Mouse (Mus musculus) adrenal gland, postnatal 25 days (tissue): Measurements from ENCODE around the gene Csdc2. TPM values are rescaled to one million over a fixed set of nuclear protein-coding genes. Genes with fewer than 3 reads are reported as not detected.

ENCODE experiments used
- DNase-seq: peaks from one replicate; pipeline ENCODE4 v3.0.0; 2021; ENCODE audit warnings: mixed read lengths
- total RNA-seq: library from RNA; stranded (reverse); gene quantifications from 2 replicates; pipeline ENCODE4 v1.2.3, GENCODE M21; 2021

Gene Csdc2
- total RNA-seq, 1 experiment from 2014 or later: 20.0 TPM

- no peak for DNase-seq
Measured at GRCm38 (mm10) chr15:81993992-81994391, 57.4 kb downstream of the Csdc2 start.

Other genes with a start within 250 kb of the Csdc2 start
- 2.7 and 3.1 TPM in 2 replicates for gene Chadl, start 239.5 kb upstream of the Csdc2 start, total RNA-seq
- 70.0 and 84.2 TPM in 2 replicates for gene Zc3h7b, start 191.7 kb upstream of the Csdc2 start, total RNA-seq
- 60.3 and 73.7 TPM in 2 replicates for gene Rangap1, start 191.2 kb upstream of the Csdc2 start, total RNA-seq
- 111 and 146 TPM in 2 replicates for gene Tef, start 134.3 kb upstream of the Csdc2 start, total RNA-seq
- gene Tob2, start 78.0 kb upstream of the Csdc2 start, total RNA-seq: 72.3 and 86.1 TPM in 2 replicates
- 53.8 and 58.7 TPM in 2 replicates for gene Phf5a, start 64.8 kb upstream of the Csdc2 start, total RNA-seq
- gene Aco2, start 64.5 kb upstream of the Csdc2 start, total RNA-seq: 641 and 903 TPM in 2 replicates
- 21.4 and 28.9 TPM in 2 replicates for gene Polr3h, start 10.5 kb upstream of the Csdc2 start, total RNA-seq
- gene Pmm1, start 24.2 kb downstream of the Csdc2 start, total RNA-seq: 70.2 and 103 TPM in 2 replicates
- gene 1700029P11Rik, start 43.8 kb downstream of the Csdc2 start, total RNA-seq: not detected in 2 replicates
- gene Xrcc6, start 51.1 kb downstream of the Csdc2 start, total RNA-seq: 81.4 and 102 TPM in 2 replicates
- 80.3 and 81.7 TPM in 2 replicates for gene Desi1, start 97.1 kb downstream of the Csdc2 start, total RNA-seq
- gene Snu13, start 110.8 kb downstream of the Csdc2 start, total RNA-seq: 83.1 and 99.8 TPM in 2 replicates
- not detected in 2 replicates for gene 4930407I10Rik, start 122.4 kb downstream of the Csdc2 start, total RNA-seq
- gene Mei1, start 133.2 kb downstream of the Csdc2 start, total RNA-seq: 2.8 and 4.3 TPM in 2 replicates
- 11.2 and 11.3 TPM in 2 replicates for gene Ccdc134, start 191.2 kb downstream of the Csdc2 start, total RNA-seq
- 85.2 and 95.5 TPM in 2 replicates for gene Srebf2, start 210.4 kb downstream of the Csdc2 start, total RNA-seq